Mouse (Mus musculus) left cerebral cortex, adult 9 months (tissue): Measurements from ENCODE around the gene Acyp1.

Experiments used
- DNase-seq, 2 experiments: peaks; one replicate each; pipeline ENCODE4 v3.0.0; 2022; ENCODE audit warnings: low spot score in 2 of 2

Gene Acyp1

GRCm38 (mm10) chr12:85287809-85288485 is at the start of gene Acyp1:
Gene Acyp1, minus strand, starts transcription at chr12:85288438.
- no peak for DNase-seq

GRCm38 (mm10) chr12:85337567-85338311 is 49.5 kb upstream of the Acyp1 start:
- DNase-seq, result no peak

- DNase-seq, result no peak
These were observed 41.9 kb upstream of the Acyp1 start for GRCm38 (mm10) chr12:85330153-85330552.

DNA sequence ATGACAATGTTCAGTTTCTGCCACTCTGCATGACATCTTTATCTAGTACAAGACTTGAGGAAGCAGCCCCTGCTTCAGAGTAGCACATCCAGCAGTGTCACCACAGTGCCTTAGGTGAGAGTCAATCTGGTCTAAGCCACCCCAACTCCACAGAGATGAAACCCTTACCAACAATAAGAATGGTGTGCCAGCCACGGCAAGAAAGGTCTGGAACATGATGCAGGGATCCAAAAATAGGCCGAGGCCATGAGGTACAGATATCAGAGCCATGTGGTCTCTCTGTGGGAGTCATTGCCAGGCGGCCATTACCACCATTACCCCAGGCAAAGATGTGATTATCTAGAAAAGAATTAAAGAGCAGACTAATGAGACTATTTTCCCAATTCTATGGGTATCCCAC is 20.4 kb upstream of the Acyp1 start:
- DNase-seq, result no peak

DNA sequence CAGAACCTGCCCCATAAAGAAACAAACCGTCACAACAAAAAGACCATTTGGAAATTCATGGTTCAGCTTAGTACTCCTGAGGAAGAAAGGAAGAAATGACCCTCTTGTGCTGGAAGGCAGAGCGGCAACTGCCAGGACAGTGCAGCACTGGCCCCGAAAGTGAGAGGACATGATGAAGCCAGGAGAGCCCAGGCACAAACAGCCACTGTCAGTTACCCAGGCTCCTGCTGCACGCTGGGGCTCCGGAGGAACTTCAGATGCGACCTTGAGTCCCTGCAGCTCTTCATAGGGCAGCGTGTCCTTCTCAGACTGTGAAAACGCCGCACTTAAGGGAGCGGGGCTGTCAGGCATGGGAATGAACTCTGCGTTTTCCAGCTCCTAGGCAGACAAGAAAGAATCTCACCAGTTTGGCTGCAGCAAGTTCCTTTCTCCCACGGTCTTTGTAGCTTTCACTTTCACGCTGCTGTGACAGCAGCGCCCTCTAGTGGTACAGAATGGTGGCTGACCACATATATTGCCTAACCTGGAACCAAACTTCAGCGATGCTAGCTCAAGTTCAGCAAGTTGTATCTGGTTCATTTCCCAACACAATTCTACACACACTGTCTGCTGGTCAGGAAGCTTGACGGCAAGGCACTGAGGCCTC is 17.1 kb upstream of the Acyp1 start:
- peak; percentile 52 to 93 for DNase-seq

GRCm38 (mm10) chr12:85304725-85305124 is 16.5 kb upstream of the Acyp1 start:
- DNase-seq, result peak in 1 of 2 experiments; percentile 23

- DNase-seq, result no peak
These were observed 15.0 kb upstream of the Acyp1 start for GRCm38 (mm10) chr12:85303256-85303655.

- DNase-seq, result no peak
These were observed 10.6 kb upstream of the Acyp1 start for GRCm38 (mm10) chr12:85298835-85299180.

DNA sequence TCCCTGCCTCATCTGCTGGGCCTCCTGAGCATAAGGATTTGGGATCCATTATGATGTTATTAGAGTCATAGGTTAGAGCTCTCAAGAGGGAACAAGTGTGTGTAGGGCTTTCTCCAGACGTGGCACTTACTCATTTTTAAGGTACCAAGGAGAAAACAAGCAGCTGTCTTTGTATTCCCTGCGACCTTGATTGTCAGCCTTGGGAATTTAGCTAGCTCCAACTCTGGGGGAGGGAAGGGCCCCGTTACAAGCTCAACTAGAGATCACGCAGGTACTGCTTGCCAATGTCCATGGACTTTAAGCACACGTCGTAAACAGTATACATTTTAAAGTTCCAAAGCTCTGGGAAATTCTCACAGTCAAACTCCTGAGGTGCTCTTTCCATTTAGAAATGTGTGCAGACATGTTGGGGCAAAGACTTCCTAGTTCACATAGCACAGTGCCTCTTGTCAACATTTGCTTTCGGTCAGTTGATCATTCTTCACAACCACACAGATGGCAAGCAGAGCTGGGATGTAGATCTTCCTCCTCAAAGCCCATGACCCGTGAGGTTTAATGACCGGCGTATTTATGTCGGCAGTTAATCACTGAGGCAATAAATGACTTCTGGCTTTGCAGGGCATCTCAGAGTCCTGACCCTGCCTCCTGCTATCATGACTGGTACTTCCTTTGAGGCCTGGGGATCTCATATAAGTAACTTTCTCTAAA is 10.0 kb upstream of the Acyp1 start:
- DNase-seq, result no peak

- DNase-seq, result no peak
These were observed 9.2 kb upstream of the Acyp1 start for GRCm38 (mm10) chr12:85297345-85297997.

DNA sequence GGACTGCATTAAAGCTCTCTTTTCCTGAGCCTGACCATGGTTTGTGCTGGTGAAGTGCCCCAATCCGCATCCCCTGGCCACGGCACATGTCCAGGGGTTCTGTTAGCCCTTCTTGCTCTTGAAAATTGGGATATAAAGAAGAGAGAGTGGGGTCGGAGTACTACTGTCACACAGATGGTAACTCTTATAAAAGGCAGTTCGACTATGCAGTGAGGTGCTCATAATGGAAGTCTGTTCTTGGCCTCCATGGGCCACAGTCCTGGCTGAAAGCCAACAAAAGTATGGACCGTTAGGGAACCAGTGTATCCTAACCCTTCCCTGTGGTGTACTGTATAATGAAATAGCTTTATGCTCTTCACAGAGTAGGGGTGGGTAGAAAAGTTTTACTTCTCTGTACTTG is 8.7 kb upstream of the Acyp1 start:
- no peak for DNase-seq

DNA sequence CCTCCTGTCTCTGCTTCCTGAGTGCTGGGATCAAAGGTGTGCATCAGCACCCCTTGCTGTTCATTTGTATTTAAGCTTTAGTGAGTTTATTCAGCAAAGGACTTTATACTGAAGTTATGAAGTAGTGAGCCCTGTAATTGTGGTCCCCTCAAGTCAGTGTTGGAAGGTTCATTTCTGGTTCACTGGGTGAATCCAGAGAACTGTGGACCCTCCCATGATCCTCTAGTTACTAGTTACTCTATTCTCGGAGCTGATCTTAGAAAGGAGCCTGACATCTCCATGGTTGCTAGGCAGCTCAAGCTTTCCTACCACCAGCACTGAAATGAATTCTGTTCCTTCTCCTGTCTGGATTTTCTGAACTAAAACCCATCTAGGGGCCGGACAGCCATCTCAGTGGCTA is 7.3 kb upstream of the Acyp1 start:
- no peak for DNase-seq

- DNase-seq, result no peak
These were observed 4.7 kb upstream of the Acyp1 start for GRCm38 (mm10) chr12:85292906-85293305.

DNA sequence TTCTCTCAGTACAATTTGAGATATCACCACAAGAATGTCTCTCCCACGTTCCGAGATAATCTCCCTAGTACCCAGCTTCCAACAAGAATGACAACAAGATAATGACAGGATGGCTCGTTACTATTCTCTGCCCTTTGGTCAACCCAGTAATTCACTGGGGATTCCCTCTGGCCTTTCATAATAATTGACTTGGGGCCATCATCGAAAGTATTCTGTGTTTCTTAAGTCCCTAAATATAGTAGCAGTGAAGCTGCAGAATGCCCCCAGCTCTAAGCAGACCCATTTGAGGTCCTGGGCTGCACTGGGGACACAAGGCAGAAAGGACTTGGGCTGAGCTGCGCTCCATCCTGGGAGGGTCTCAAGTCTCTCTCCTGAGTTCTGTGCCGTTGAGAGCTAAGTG is 4.0 kb upstream of the Acyp1 start:
- no peak for DNase-seq

DNA sequence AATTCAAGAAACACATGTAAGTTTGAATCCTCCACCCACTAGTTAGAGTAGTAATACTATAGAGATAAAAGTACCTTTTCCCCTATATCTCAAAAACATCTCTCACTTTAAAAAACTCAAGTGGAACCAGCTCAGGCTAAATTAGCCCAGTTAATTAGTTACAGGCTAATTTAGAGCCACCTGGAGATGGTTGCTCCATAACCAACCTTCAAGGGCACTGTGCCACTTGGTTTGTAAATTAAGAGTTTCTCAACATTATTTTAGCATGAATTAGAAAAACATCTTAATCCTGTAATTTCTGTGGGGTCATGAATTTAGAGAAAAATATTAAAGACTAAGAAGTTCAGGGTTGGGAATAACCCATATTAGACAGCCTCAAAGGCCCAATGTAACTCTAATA is 3.3 kb upstream of the Acyp1 start:
- DNase-seq, result no peak

GRCm38 (mm10) chr12:85290633-85291032 is 2.4 kb upstream of the Acyp1 start:
- DNase-seq, result no peak

GRCm38 (mm10) chr12:85289157-85290000 is 1.1 kb upstream of the Acyp1 start:
- peak in 1 of 2 experiments; percentile 37 for DNase-seq

DNA sequence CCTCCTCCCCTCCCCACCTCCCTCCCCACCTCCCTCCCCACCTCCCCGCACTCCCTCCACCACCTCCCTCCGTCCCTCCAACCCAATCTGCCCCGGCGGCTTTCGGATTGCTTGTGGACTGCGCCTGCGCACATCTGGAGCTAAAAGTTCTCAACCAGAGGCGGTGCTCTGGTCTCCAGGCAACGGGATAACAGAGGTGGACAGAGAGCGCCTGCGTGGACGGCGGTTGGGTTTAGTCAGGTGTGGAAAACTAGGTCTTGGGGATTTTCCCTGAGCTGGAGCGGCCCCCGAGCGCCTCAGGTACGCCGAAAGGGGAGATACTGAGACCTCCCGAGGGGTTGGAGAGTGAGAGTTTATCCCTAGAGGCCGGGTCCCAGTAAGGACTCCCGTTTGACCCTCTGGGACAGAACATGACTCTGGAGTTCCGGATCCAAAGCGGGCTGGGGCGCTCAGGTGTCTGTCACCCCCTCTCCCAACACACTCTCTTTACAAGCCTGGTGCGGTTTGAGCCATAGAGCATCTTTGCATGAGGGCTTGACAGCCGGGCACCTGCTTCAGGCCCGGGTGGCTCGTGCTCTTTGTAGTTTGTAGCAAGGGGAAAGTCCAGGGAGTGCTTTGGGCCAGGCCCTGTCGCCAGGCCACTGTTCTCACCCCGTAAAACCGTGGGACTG is 383 bp upstream of the Acyp1 start, which contains the start of gene Zc2hc1c:
Gene Zc2hc1c (plus strand): TSS at position 106 of the 671 bp plus-strand sequence.
- peak; percentile 58 to 84 for DNase-seq

DNA sequence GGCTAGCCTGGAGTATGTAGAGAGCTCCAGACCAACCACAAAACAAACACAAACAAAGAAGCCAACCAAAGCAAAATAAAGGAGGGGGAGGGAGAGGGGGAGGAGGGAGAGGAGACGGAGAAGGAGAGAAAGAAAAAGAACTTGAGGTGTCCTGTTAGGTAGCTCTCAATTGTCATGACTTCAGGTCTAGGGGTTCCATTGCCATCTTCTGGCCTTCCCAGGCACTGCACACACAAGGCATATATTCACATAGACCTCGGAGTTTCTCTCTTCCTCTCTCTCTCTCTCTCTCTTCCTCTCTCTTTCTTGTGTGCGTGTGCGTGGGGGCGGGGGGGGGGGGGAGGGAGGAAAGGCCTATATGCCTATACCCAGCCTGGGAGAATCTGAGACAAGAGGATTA is 1.3 kb downstream of the Acyp1 start:
- no peak for DNase-seq

GRCm38 (mm10) chr12:85284996-85285395 is 3.2 kb downstream of the Acyp1 start:
- DNase-seq, result no peak
